Mouse (Mus musculus): Measurements from ENCODE around the gene Mnat1.

- no peak for TF ChIP-seq CTCF (IDR thresholded peaks at IDR 0.05; ENCODE audit: low read depth)
- no peak for TF ChIP-seq EP300 (IDR thresholded peaks at IDR 0.05; ENCODE audit: low read depth)
Measured at GRCm38 (mm10) chr12:73308711-73309110, 185.2 kb downstream of the Mnat1 start.
